Comparison of ENCODE assay signal across 8 mouse cellular contexts in genomic region chr6:88841514-88841780, GRCm38 (mm10). TPM values are rescaled to one million over a fixed set of nuclear protein-coding genes. Genes with fewer than 3 reads are reported as not detected.
DNase-seq lines count a peak whose midpoint lies in the region; ATAC-seq and TF ChIP-seq lines count a peak whose summit lies in the region.

No protein-coding gene starts in this region.

- peak overlapping the region; percentile 82 for H3K4me2 ChIP-seq in embryonic facial prominence, embryonic 14.5 days (ENCODE audit: low read depth, low read length)
- peak overlapping the region; percentile 95 for H3K4me2 ChIP-seq in intestine, embryonic 15.5 days (replicated peaks)
- peak overlapping the region; percentile 79 for H3K4me2 ChIP-seq in neural tube, embryonic 13.5 days

- H3K27ac ChIP-seq in liver, adult 2 months (replicated peaks; ENCODE audit: insufficient read depth, low read depth, low read length) = peak overlapping the region; percentile 81
- peak overlapping the region; percentile 77 for H3K27ac ChIP-seq in embryonic facial prominence, embryonic 14.5 days (replicated peaks; ENCODE audit: low read depth, low read length)
- H3K27ac ChIP-seq in intestine, embryonic 15.5 days = peak overlapping the region; percentile 81
- peak overlapping the region; percentile 91 for H3K27ac ChIP-seq in neural tube, embryonic 13.5 days (replicated peaks)

- 2% methylated on average over 22 of the region's 22 CpGs for WGBS in liver, adult 2 months
- 1% methylated on average over 16 of the region's 22 CpGs for WGBS in embryonic facial prominence, embryonic 14.5 days
- WGBS in intestine, embryonic 15.5 days = under 1% methylated on average over 22 of the region's 22 CpGs
- under 1% methylated on average over 22 of the region's 22 CpGs for WGBS in neural tube, embryonic 13.5 days

- H3K79me2 ChIP-seq in liver, adult 2 months (ENCODE audit: control insufficient read depth, insufficient read depth, low read length) = peaks cover 4% of the 10 kb centered on the region; the same call in 1 of the 2 replicates

- H3K27me3 ChIP-seq in liver, adult 2 months (ENCODE audit: control insufficient read depth, insufficient read depth, low read length) = no peaks in the 10 kb centered on the region
- H3K27me3 ChIP-seq in embryonic facial prominence, embryonic 14.5 days (replicated peaks; ENCODE audit: control insufficient read depth, insufficient read depth, low read length) = no peaks in the 10 kb centered on the region
- H3K27me3 ChIP-seq in intestine, embryonic 15.5 days (replicated peaks) = no peaks in the 10 kb centered on the region
- no peaks in the 10 kb centered on the region for H3K27me3 ChIP-seq in neural tube, embryonic 13.5 days

- peaks cover 2% of the 10 kb centered on the region; the same call in 1 of the 2 replicates for H3K36me3 ChIP-seq in liver, adult 2 months (ENCODE audit: control insufficient read depth, insufficient read depth, low read length)
- peaks cover 42% of the 10 kb centered on the region for H3K36me3 ChIP-seq in embryonic facial prominence, embryonic 14.5 days (ENCODE audit: control insufficient read depth, insufficient read depth, low read length)
- 0 out of 2 replicates have a peak, but pooled peaks cover 2% of the 10 kb centered on the region for H3K36me3 ChIP-seq in intestine, embryonic 15.5 days
- H3K36me3 ChIP-seq in neural tube, embryonic 13.5 days = peaks cover 65% of the 10 kb centered on the region

- no peak for DNase-seq in liver, adult 2 months (ENCODE audit: extremely low read depth, low read depth, low spot score)
- no peak for DNase-seq in liver
- no peak for DNase-seq in embryonic facial prominence, embryonic 14.5 days (ENCODE audit: low spot score)
- DNase-seq in adrenal gland, postnatal 10 days = no peak
- no peak for DNase-seq in adrenal gland, postnatal 25 days
- DNase-seq in right cerebral cortex, postnatal 36 days (ENCODE audit: low spot score in 2 of 2) = no peak

- peaks cover 11% of the 10 kb centered on the region for H3K4me1 ChIP-seq in liver, adult 2 months (ENCODE audit: control insufficient read depth, insufficient read depth, low read length)
- H3K4me1 ChIP-seq in embryonic facial prominence, embryonic 14.5 days (ENCODE audit: control insufficient read depth, insufficient read depth, low read length) = peaks cover 13% of the 10 kb centered on the region; the same call in 1 of the 2 replicates
- peaks cover 19% of the 10 kb centered on the region for H3K4me1 ChIP-seq in intestine, embryonic 15.5 days (replicated peaks)
- H3K4me1 ChIP-seq in neural tube, embryonic 13.5 days (replicated peaks) = peaks cover 36% of the 10 kb centered on the region

- no peak for TF ChIP-seq POLR2A in liver, adult 2 months (IDR thresholded peaks at IDR 0.05; ENCODE audit: extremely low read depth, insufficient read depth, low read length)

- peak overlapping the region; percentile 87 for H3K4me3 ChIP-seq in liver, adult 2 months (ENCODE audit: insufficient read depth, low read depth, low read length)
- peak overlapping the region; percentile 88 for H3K4me3 ChIP-seq in embryonic facial prominence, embryonic 14.5 days (ENCODE audit: low read depth, low read length)
- H3K4me3 ChIP-seq in intestine, embryonic 15.5 days (replicated peaks) = peak overlapping the region; percentile 79
- H3K4me3 ChIP-seq in neural tube, embryonic 13.5 days = peak overlapping the region; percentile 68

- no peaks in the 10 kb centered on the region for H3K9me3 ChIP-seq in embryonic facial prominence, embryonic 14.5 days (ENCODE audit: control insufficient read depth, low read length)
- H3K9me3 ChIP-seq in intestine, embryonic 15.5 days = no peaks in the 10 kb centered on the region
- H3K9me3 ChIP-seq in neural tube, embryonic 13.5 days = no peaks in the 10 kb centered on the region

- ATAC-seq in embryonic facial prominence, embryonic 14.5 days (ENCODE audit: low read depth) = no peak; the same call in 1 of the 2 replicates
- ATAC-seq in intestine, embryonic 15.5 days = peak; percentile 22; the same call in 1 of the 2 replicates
- peak; percentile 44 for ATAC-seq in neural tube, embryonic 13.5 days (ENCODE audit: low read depth)

- no peak for TF ChIP-seq CTCF in liver, adult 2 months (IDR thresholded peaks at IDR 0.05; ENCODE audit: low read depth, low read length)

- H3K9ac ChIP-seq in liver, adult 2 months (ENCODE audit: low read depth, low read length) = peak overlapping the region; percentile 94
- H3K9ac ChIP-seq in embryonic facial prominence, embryonic 14.5 days (ENCODE audit: low read depth, low read length) = peak overlapping the region; percentile 90
- H3K9ac ChIP-seq in intestine, embryonic 15.5 days = peak overlapping the region; percentile 82
- peak overlapping the region; percentile 75 for H3K9ac ChIP-seq in neural tube, embryonic 13.5 days

RNA-seq across cellular contexts. Expression of gene Abtb1, which starts 0.3 kb away (rescaled TPM):
- 28.2 and 28.3 TPM in 2 replicates for total RNA-seq in liver, adult 2 months (2014; rRNA removed)
- 54.7 and 60.0 TPM in 2 replicates for polyA plus RNA-seq in liver, adult 2 months (2012; rRNA removed)
- polyA plus RNA-seq in embryonic facial prominence, embryonic 14.5 days (2014; fragmentation: Nextera tagmentation; extraction: Ambion mirVana) = 21.0 and 25.9 TPM in 2 replicates
- 24.2 and 25.0 TPM in 2 replicates for polyA plus RNA-seq in intestine, embryonic 15.5 days (2015; fragmentation: Nextera tagmentation; extraction: Ambion mirVana)
- 43.1 and 43.4 TPM in 2 replicates for polyA plus RNA-seq in neural tube, embryonic 13.5 days (2015; fragmentation: Nextera tagmentation; extraction: Ambion mirVana)
- total RNA-seq in adrenal gland, postnatal 10 days (2021) = 10 to 100 TPM; 21.9 to 30.5 TPM
- total RNA-seq in adrenal gland, postnatal 25 days (2021) = 40.6 and 43.0 TPM in 2 replicates

RNA-seq across cellular contexts. Expression of gene Podxl2, which starts 33.4 kb away (rescaled TPM):
- total RNA-seq in liver, adult 2 months (2014; rRNA removed) = 0.46 and 0.60 TPM in 2 replicates
- polyA plus RNA-seq in liver, adult 2 months (2012; rRNA removed) = 0.89 and 2.0 TPM in 2 replicates
- polyA plus RNA-seq in embryonic facial prominence, embryonic 14.5 days (2014; fragmentation: Nextera tagmentation; extraction: Ambion mirVana) = 83.4 and 95.9 TPM in 2 replicates
- polyA plus RNA-seq in intestine, embryonic 15.5 days (2015; fragmentation: Nextera tagmentation; extraction: Ambion mirVana) = 49.6 and 52.5 TPM in 2 replicates
- polyA plus RNA-seq in neural tube, embryonic 13.5 days (2015; fragmentation: Nextera tagmentation; extraction: Ambion mirVana) = 548 and 565 TPM in 2 replicates
- total RNA-seq in adrenal gland, postnatal 10 days (2021) = 10 to 100 TPM; 27.8 to 28.3 TPM
- total RNA-seq in adrenal gland, postnatal 25 days (2021) = 31.4 and 33.5 TPM in 2 replicates

RNA-seq across cellular contexts. Expression of gene Mcm2, which starts 57.1 kb away (rescaled TPM):
- total RNA-seq in liver, adult 2 months (2014; rRNA removed) = 3.3 and 5.5 TPM in 2 replicates
- 2.4 and 3.1 TPM in 2 replicates for polyA plus RNA-seq in liver, adult 2 months (2012; rRNA removed)
- polyA plus RNA-seq in embryonic facial prominence, embryonic 14.5 days (2014; fragmentation: Nextera tagmentation; extraction: Ambion mirVana) = 94.6 and 117 TPM in 2 replicates
- polyA plus RNA-seq in intestine, embryonic 15.5 days (2015; fragmentation: Nextera tagmentation; extraction: Ambion mirVana) = 106 and 107 TPM in 2 replicates
- 33.5 and 40.5 TPM in 2 replicates for polyA plus RNA-seq in neural tube, embryonic 13.5 days (2015; fragmentation: Nextera tagmentation; extraction: Ambion mirVana)
- total RNA-seq in adrenal gland, postnatal 10 days (2021) = 10 to 100 TPM; 50.0 to 53.5 TPM
- total RNA-seq in adrenal gland, postnatal 25 days (2021) = 48.6 and 50.9 TPM in 2 replicates

Comparison
In these comparisons a context has a peak if more than half of its experiments do, and no peak if none do; other contexts are left out.
1. RNA of gene Podxl2, which starts 33.4 kb away (polyA plus RNA-seq): 548 to 565 TPM in neural tube, embryonic 13.5 days, 83.4 to 95.9 TPM in embryonic facial prominence, embryonic 14.5 days and 49.6 to 52.5 TPM in intestine, embryonic 15.5 days; 0.89 to 2.0 TPM in liver, adult 2 months; every median in the first group is over 10 times any median in the second.
2. Peak in every context shown above with its lines, with median percentiles within 50 percentile points of each other: H3K27ac ChIP-seq, H3K4me3 ChIP-seq, H3K9ac ChIP-seq and H3K4me2 ChIP-seq.